In genomic region chr8:117259431-117260001, GRCm38 (mm10) we compare ENCODE assay signal across 8 mouse cellular contexts. TPM values are rescaled to one million over a fixed set of nuclear protein-coding genes. Genes with fewer than 3 reads are reported as not detected.
DNase-seq lines count a peak whose midpoint lies in the region; ATAC-seq and TF ChIP-seq lines count a peak whose summit lies in the region.

No protein-coding gene starts in this region.

- H3K9ac ChIP-seq in heart, embryonic 11.5 days (ENCODE audit: low read depth, low read length): no peak overlapping the region; the same call in 1 of the 2 replicates
- H3K9ac ChIP-seq in intestine, embryonic 15.5 days: peak overlapping the region; percentile 96
- H3K9ac ChIP-seq in liver, embryonic 15.5 days: peak overlapping the region; percentile 95

- peaks cover 53% of the 10 kb centered on the region for H3K4me1 ChIP-seq in heart, embryonic 11.5 days (ENCODE audit: control insufficient read depth, insufficient read depth, low read length)
- H3K4me1 ChIP-seq in bone marrow macrophage, adult 2 months (ENCODE audit: control insufficient read depth, insufficient read depth, low read length): peaks cover 57% of the 10 kb centered on the region
- H3K4me1 ChIP-seq in intestine, embryonic 15.5 days (replicated peaks): peaks cover 50% of the 10 kb centered on the region
- peaks cover 78% of the 10 kb centered on the region for H3K4me1 ChIP-seq in liver, embryonic 15.5 days (replicated peaks)
- peaks cover 31% of the 10 kb centered on the region for H3K4me1 ChIP-seq in small intestine, adult 2 months (ENCODE audit: control insufficient read depth, insufficient read depth, insufficient read length, low read length)

- TF ChIP-seq CTCF in bone marrow macrophage, adult 2 months (IDR thresholded peaks at IDR 0.05; ENCODE audit: low read depth, low read length): no peak
- TF ChIP-seq CTCF in small intestine, adult 2 months (IDR thresholded peaks at IDR 0.05; ENCODE audit: extremely low read depth, insufficient read length, insufficient replicate concordance, low read depth, low read length): no peak

- peak overlapping the region; percentile 81 for H3K4me2 ChIP-seq in heart, embryonic 11.5 days
- peak overlapping the region; percentile 75 for H3K4me2 ChIP-seq in intestine, embryonic 15.5 days (replicated peaks)
- H3K4me2 ChIP-seq in liver, embryonic 15.5 days: peak overlapping the region; percentile 85

- no peaks in the 10 kb centered on the region for H3K36me3 ChIP-seq in heart, embryonic 11.5 days (ENCODE audit: control insufficient read depth, insufficient read depth, low read length)
- no peaks in the 10 kb centered on the region for H3K36me3 ChIP-seq in intestine, embryonic 15.5 days
- H3K36me3 ChIP-seq in liver, embryonic 15.5 days (replicated peaks): no peaks in the 10 kb centered on the region
- H3K36me3 ChIP-seq in small intestine, adult 2 months (ENCODE audit: control insufficient read depth, insufficient read depth, low read length): no peaks in the 10 kb centered on the region

- no peak overlapping the region for H3K27ac ChIP-seq in heart, embryonic 11.5 days (ENCODE audit: low read depth, low read length)
- no peak overlapping the region for H3K27ac ChIP-seq in bone marrow macrophage, adult 2 months (ENCODE audit: insufficient read depth, low read depth, low read length)
- peak overlapping the region; percentile 79 for H3K27ac ChIP-seq in intestine, embryonic 15.5 days
- peak overlapping the region; percentile 87 for H3K27ac ChIP-seq in liver, embryonic 15.5 days (replicated peaks)
- peak overlapping the region; percentile 94 for H3K27ac ChIP-seq in small intestine, adult 2 months (ENCODE audit: insufficient read depth, low read depth, low read length)

- 70% methylated on average over 11 of the region's 11 CpGs for WGBS in heart, embryonic 11.5 days (ENCODE audit: insufficient replicate concordance)
- WGBS in intestine, embryonic 15.5 days: 49% methylated on average over 11 of the region's 11 CpGs
- 61% methylated on average over 11 of the region's 11 CpGs for WGBS in liver, embryonic 15.5 days (ENCODE audit: insufficient replicate concordance)
- WGBS in small intestine, adult 2 months: 21% methylated on average over 11 of the region's 11 CpGs

- intact Hi-C loops in heart, postnatal 36 days (cut with DNase I): loop anchor here (2.0 to 5.0 kb wide), 3 partner anchors 79 to 108 kb away; no protein-coding TSS in a partner anchor

- H3K4me3 ChIP-seq in heart, embryonic 11.5 days (ENCODE audit: low read depth, low read length): no peak overlapping the region
- peak overlapping the region; percentile 99 for H3K4me3 ChIP-seq in bone marrow macrophage, adult 2 months (ENCODE audit: insufficient read depth, low read length)
- peak overlapping the region; percentile 93 for H3K4me3 ChIP-seq in intestine, embryonic 15.5 days (replicated peaks)
- peak overlapping the region; percentile 94 for H3K4me3 ChIP-seq in liver, embryonic 15.5 days (replicated peaks)
- H3K4me3 ChIP-seq in small intestine, adult 2 months (ENCODE audit: low read depth, low read length): peak overlapping the region; percentile 99

- no peaks in the 10 kb centered on the region for H3K9me3 ChIP-seq in heart, embryonic 11.5 days (replicated peaks; ENCODE audit: control insufficient read depth, low read length)
- no peaks in the 10 kb centered on the region for H3K9me3 ChIP-seq in intestine, embryonic 15.5 days
- no peaks in the 10 kb centered on the region for H3K9me3 ChIP-seq in liver, embryonic 15.5 days (replicated peaks)

- TF ChIP-seq POLR2A in bone marrow macrophage, adult 2 months (IDR thresholded peaks at IDR 0.05; ENCODE audit: borderline replicate concordance, low read depth, low read length): no peak
- no peak for TF ChIP-seq POLR2A in small intestine, adult 2 months (IDR thresholded peaks at IDR 0.05; ENCODE audit: low read depth, low read length)

- no peaks in the 10 kb centered on the region for H3K27me3 ChIP-seq in heart, embryonic 11.5 days (ENCODE audit: control insufficient read depth, insufficient read depth, low read length)
- no peaks in the 10 kb centered on the region for H3K27me3 ChIP-seq in intestine, embryonic 15.5 days (replicated peaks)
- H3K27me3 ChIP-seq in liver, embryonic 15.5 days: no peaks in the 10 kb centered on the region
- no peaks in the 10 kb centered on the region for H3K27me3 ChIP-seq in small intestine, adult 2 months (ENCODE audit: control insufficient read depth, insufficient read depth, low read length)

- no peak for ATAC-seq in heart, embryonic 11.5 days (replicated peaks; ENCODE audit: insufficient number of reproducible peaks, low FRiP score, low TSS enrichment)
- ATAC-seq in intestine, embryonic 15.5 days: no peak
- no peak for ATAC-seq in liver, embryonic 15.5 days (ENCODE audit: insufficient read depth)
- no peak for ATAC-seq in megakaryocyte-erythroid progenitor cell, adult 5-6 weeks (replicated peaks; ENCODE audit: low FRiP score, low TSS enrichment, poor library complexity, severe bottlenecking)

- DNase-seq in heart, postnatal 36 days: no peak
- DNase-seq in right cerebral cortex, postnatal 14 days: no peak

RNA-seq across cellular contexts. Expression of gene Cmip, which starts 2.7 kb away (rescaled TPM):
- polyA plus RNA-seq in heart, embryonic 11.5 days (2014; fragmentation: Nextera tagmentation; extraction: Ambion mirVana): 8.6 and 9.2 TPM in 2 replicates
- 10 to 100 TPM; 20.3 to 25.1 TPM for total RNA-seq in heart, postnatal 36 days (2021)
- 56.3 and 60.1 TPM in 2 replicates for polyA plus RNA-seq in bone marrow macrophage, adult 2 months (2012; ENCODE audit: insufficient read depth, insufficient read length, missing spikeins)
- polyA plus RNA-seq in intestine, embryonic 15.5 days (2015; fragmentation: Nextera tagmentation; extraction: Ambion mirVana): 25.4 and 29.2 TPM in 2 replicates
- 11.5 and 15.7 TPM in 2 replicates for polyA plus RNA-seq in liver, embryonic 15.5 days (2015; fragmentation: Nextera tagmentation; extraction: Ambion mirVana)
- 58.7 and 129 TPM in 2 replicates for polyA plus RNA-seq in small intestine, adult 2 months (2012; rRNA removed)
- total RNA-seq in megakaryocyte-erythroid progenitor cell, adult 5-6 weeks (2014; fragmentation: Nextera tagmentation): 40.2 and 60.7 TPM in 2 replicates
- 9.3 and 9.6 TPM in 2 replicates for total RNA-seq in megakaryocyte-erythroid progenitor cell, adult 5-6 weeks (2017)

Comparison
In these comparisons a context has a peak if more than half of its experiments do, and no peak if none do; other contexts are left out.
1. H3K27ac ChIP-seq: peak in intestine, embryonic 15.5 days (single experiment), liver, embryonic 15.5 days (single experiment) and small intestine, adult 2 months (single experiment); none in heart, embryonic 11.5 days (single experiment) and bone marrow macrophage, adult 2 months (single experiment).
2. Peak in every context shown above with its lines, with median percentiles within 50 percentile points of each other: H3K4me2 ChIP-seq.